Mouse (Mus musculus) liver, postnatal 0 days (tissue): Measurements from ENCODE around the gene 1700020N01Rik.

Experiments
- CTCF ChIP-seq: sonication (generic); IDR thresholded peaks from 2 replicates; pipeline ENCODE4 v1.5.1; 2016; ENCODE audit warnings: antibody characterized with exemption, low read depth
- EP300 ChIP-seq: IDR thresholded peaks from 2 replicates; pipeline ENCODE4 v1.6.1; 2016; ENCODE audit warnings: antibody characterized with exemption, low read depth, mild to moderate bottlenecking

- no peak for TF ChIP-seq CTCF
- no peak for TF ChIP-seq EP300
Observed at GRCm38 (mm10) chr10:21571615-21572014, 21.3 kb upstream of the 1700020N01Rik start.
